Mouse (Mus musculus): ENCODE results near the gene Atraid.

Gene Atraid

DNA sequence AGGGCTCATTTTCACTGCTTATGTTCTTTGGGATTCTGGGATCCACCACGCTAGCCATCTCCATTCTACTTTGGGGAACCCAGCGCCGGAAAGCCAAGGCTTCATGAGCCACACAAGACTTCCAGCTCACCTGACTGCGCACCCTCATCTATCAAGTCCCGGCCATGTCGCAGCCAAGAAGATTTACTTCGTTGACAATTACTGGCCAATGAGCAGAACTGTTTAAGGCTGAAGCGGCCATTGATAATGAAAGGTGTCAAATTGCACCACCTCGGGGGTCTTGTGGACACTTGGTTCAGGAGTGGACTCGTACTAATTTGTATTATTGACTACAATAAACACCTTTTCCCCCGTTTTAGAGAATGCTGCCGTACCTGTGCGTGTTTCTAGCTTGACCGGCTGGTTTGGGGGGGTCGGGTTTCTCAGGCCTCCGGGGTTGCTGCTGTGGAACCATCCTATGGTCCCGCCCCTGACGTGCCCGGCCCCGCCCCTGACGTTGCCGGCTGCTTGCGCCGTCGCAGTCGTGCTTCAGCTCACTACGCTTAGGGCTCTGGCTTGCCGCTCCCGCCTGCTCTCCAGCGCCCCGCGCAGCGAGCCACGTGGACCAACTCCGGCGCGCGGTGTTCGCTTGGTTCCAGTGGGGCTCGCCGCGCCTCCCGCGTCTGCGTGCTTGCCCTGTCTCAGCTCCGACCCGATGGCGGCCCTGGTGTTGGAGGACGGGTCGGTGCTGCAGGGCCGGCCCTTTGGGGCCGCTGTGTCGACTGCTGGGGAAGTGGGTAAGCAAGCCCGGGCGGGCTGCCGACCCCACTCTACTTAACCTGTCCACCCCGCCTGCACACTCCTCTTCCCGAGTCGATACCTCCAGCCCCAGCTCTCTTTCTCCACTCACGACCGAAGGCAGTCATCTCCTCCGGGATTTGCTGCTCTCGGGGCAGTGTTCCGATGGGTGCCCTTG, 6.4 kb downstream of the Atraid start, which contains the start of gene Cad:
Gene Cad, plus strand, starts transcription at position 520 of the 955 bp plus-strand sequence.
- peak; percentile 99 for DNase-seq

- DNase-seq, result peak; percentile 89
Observed at GRCm38 (mm10) chr5:31055216-31056140, 7.4 kb downstream of the Atraid start.

DNA sequence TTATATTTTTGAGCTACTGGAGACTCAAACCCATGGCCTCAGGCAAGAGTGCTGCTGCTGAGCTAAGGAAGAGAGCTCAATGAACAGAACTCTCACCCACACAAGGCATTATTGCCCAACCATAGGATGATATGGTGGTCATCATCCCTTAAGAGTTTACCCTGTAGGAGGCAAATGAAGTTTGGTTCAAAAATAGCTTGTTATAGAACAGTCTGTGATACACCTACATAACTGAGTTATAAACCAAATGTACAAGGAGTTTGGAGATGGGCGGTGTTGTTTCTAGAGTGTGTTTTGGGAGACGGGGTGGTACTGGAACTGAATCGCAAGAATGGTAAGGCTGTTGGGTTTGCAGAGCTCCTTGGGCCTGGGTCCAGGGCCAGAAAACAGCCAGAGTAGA, 21.7 kb downstream of the Atraid start:
- DNase-seq, result no peak

DNA sequence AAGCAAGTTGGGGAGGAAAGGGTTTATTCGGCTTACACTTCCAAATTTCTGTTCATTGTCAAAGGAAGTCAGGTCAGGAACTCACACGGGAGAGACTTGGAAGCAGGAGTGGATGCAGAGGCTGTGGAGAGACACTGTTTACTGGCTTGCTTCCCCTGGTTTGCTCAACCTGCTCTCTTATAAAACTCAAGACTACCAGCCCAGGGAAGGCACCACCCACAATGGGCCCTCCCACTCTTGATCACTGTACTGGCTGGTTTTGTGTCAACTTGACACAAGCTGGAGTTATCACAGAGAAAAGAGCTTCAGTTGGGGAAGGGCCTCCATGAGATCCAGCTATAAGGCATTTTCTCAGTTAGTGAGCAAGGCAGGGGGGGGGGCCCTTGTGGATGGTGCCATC, 22.9 kb downstream of the Atraid start:
- DNase-seq, result peak; percentile 82

GRCm38 (mm10) chr5:31071821-31072220, 23.7 kb downstream of the Atraid start:
- DNase-seq, result peak; percentile 91

DNA sequence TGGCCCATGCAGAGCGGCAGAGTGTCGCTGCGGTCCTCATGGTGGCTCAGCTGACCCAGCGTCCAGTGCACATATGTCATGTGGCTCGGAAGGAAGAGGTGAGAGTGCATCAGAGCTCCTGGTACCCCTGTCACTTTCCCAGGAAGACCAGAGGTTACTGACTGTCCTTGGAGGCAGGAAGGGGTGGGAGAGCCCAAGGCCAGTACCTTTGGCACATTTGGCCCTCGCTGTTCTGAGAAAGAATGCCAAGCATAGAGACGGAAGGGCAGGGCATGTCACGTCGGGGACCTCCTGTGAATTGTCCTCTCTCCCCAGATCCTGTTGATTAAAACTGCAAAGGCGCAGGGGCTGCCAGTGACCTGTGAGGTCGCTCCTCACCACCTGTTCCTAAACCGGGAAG, 25.1 kb downstream of the Atraid start:
- DNase-seq, result peak; percentile 91

DNA sequence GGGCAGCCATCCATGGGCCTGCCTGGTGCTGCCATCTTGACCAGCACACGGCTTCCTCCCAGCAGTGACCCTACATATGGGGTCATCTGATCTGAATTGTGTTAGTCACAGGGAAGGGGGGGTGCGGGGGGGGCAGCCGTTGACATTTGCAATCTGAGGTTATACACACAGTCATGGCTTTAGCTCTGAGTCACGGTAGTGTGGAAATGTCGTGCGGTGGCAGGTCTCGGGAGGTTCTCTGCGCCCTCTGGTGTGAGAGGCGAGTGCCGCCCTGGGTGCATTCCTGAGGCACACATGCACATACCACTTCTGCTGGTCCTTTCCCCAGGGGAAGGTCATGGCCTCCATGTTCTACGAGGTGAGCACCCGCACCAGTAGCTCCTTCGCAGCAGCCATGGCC, 28.2 kb downstream of the Atraid start:
- peak; percentile 75 for DNase-seq

- peak; percentile 91 for DNase-seq
Observed at GRCm38 (mm10) chr5:31080059-31080794, 32.1 kb downstream of the Atraid start.

GRCm38 (mm10) chr5:31080795-31081164, 32.7 kb downstream of the Atraid start:
- DNase-seq, result peak; percentile 82

GRCm38 (mm10) chr5:31081386-31081785, 33.3 kb downstream of the Atraid start:
- peak; percentile 87 for DNase-seq

DNA sequence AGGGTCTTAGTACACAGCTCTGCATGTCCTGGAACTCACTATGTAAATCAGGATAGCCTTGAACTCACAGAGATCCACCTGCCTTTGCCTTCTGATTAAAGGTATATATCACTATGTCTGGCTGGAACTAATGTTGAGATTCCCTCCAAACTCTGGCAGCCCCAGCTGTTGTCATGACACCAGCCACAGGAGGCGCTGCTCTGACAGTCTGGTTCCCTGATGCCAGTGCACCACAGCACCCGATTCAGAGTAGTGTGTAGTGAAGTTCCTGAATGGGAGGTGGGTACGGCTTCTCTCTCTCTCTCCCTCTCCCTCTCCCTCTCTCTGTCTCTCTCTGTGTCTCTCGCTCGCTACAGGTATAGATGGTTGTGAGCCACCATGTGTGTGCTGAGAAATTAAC, 34.2 kb downstream of the Atraid start:
- DNase-seq, result peak; percentile 95

GRCm38 (mm10) chr5:31082935-31083625, 35.0 kb downstream of the Atraid start:
- peak; percentile 97 for DNase-seq

DNA sequence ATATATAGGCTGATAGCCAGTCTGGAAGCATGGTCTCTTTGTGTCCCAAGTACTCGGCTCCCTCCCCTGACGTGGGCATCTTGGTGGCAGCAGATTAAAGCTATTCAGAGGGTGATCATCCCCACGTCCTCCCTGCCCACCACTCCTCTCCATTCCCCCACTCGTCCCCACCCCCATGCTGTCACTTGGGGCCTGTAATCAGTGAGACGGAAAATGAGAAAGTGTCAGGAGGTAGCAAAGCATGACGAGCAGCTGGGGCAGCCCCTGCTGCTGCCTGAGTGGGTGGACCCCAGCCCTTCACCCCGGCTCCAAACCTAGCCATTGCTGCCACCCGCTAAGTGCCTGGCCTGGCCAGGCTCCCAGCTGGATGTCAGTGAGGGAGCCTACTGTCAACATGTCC, 35.8 kb downstream of the Atraid start:
- DNase-seq, result peak; percentile 92

GRCm38 (mm10) chr5:31086606-31087005, 38.5 kb downstream of the Atraid start:
- DNase-seq, result peak; percentile 90

DNA sequence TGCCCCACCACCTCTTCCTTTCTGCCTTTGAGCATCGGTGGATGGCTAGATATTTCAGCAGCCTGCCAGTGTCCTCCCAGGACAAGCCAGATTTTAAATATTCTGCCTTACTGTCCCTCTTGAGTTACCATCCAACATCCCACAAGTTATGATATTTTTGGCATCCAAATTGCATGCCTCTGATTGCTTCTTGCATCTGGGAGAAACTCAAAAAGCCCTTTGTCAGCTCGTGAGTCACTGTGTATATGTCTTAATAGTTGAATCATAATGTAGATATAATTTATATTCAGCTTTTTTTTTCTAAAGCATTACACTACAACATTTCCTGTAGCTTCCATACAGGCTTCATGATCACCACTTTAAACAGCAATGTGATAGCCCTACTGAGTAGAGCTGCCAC, 39.0 kb downstream of the Atraid start:
- DNase-seq, result peak; percentile 70

DNA sequence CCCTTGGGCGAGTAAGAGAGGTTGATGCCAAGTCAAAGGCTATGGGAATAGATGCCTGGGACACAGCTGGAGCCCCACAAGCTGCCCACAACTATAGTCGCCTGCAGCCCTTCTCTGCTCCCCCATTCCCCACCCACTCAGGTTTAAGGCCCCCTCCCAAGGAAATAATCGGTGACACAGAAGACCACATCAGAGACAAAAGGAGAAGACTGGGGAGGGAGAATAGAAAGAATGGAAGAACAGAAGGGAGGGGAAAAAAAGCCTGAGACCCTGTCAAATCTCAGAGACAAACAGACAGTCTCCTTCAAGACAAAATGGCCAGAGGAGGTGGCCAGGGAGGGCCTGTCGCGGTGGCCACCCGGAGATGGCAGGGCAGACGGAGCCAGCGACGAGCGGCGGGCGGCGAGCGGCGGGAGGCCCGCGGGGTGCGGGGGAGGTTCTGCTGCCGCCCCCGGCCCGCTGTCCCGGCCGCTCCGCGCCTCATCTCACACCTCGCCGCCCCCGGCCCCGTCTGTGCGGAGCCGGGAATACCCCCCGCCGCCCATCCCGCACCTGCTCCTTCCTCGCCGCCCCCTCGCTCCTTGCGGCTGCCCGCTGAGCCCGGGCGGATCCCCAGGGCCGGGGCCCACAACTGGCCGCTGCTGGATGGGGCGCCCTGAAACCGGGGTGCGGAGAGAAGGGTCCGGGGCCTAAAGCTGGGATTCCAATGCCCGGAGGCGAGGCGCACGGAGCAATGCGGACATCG, 44.3 kb downstream of the Atraid start:
- DNase-seq, result peak; percentile 80

- peak; percentile 94 for DNase-seq
Observed at GRCm38 (mm10) chr5:31093151-31094041, 45.3 kb downstream of the Atraid start.

DNA sequence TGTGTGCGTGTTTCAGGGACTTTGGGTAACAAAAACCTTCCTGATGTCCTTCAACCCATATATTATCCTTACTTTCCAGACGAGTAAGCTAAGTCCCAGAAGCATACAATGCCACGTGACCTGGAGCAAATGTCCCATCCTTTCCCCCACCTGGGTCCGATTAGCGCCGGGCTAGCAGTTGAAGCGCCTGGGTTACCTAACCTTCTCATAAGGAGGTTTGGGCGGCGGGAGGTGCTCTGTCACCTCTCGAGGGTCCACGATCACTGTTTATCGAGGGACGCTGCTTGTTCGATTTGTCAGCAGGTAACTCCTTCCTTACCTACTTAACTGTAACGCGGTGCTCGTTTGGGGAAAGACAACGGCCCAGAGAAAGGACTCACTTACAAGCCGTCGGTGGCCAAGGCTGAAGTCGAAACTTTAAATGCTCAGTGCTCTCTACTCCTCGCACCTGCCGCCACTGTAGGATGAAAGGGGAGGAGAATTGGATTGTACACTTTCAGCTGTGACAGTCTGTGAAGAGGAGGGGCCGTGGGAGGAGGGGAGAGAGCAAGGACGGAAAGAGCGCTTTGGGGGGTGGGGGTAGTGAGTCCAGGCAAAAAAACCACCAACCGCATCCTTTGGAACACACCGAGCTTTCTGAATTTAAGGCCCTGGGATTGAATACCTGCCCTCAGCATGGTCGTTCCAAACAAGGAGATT, 46.1 kb downstream of the Atraid start:
- peak; percentile 88 for DNase-seq

Measured in heart, adult 11 months (tissue).